Comparison of ENCODE assay signal across 10 mouse cellular contexts in the genomic region with DNA sequence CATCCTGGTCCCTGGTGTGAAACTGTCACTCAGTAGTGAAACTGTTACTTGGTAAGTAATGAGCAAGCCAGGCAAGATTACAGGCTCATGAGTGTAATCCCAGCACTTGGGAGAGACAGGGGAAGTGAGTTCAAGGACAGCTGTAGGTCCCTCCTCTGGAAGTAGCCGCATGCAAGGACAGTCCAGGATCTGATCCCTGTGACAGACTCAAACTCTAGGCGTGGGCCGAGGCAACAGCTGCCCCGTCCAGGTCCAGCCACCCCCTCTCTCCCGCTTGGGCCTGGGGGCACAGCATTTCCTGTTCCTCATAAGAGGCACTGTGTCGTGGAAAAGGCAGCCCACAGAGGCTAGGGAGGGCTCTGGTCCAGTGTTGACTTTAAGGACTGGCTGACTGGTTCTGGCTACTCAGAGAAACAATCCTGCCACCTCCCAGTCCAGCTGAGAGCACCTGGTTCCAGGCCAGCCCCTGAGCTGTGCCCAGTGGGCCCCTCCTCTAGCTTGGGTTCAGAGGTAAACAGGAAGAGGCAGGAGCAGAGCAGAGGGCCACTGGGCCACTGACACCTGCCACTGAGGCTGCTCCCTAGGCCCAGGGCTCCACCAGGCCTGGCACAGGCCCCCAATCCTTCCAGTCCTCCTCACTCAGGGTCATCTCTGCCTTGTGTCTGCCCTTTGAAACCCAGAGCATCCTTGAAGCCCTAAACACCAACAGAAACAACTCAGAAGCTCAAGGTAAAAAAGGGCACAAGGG. TPM values are rescaled to one million over a fixed set of nuclear protein-coding genes. Genes with fewer than 3 reads are reported as not detected.
A peak's percentile ranks its signal among the peaks of the same experiment; 100 is the strongest.
DNase-seq lines count a peak whose midpoint lies in the region; ATAC-seq and TF ChIP-seq lines count a peak whose summit lies in the region.
"Had no signal": no experiment of that assay in that cellular context is flagged by ENCODE, and none has a peak within 500 bp of the region (broad histone marks: within the 10 kb centered on the region; RNA-seq: fewer than 3 reads in every experiment).

No protein-coding gene starts in this region.

- no peaks in the 10 kb centered on the region for H3K4me1 ChIP-seq in limb, embryonic 13.5 days
- peaks cover 7% of the 10 kb centered on the region for H3K4me1 ChIP-seq in limb, embryonic 10.5 days

- H3K27me3 ChIP-seq in limb, embryonic 13.5 days = no peaks in the 10 kb centered on the region
- no peaks in the 10 kb centered on the region for H3K27me3 ChIP-seq in limb, embryonic 10.5 days (ENCODE audit: low read depth, poor library complexity, severe bottlenecking)
- no peaks in the 10 kb centered on the region for H3K27me3 ChIP-seq in C2C12 (ENCODE audit: control insufficient read depth, insufficient read depth, insufficient read length)

- H3ac ChIP-seq in C2C12 (ENCODE audit: control insufficient read depth, insufficient read length, low read depth) = peak overlapping the region; percentile 22

- H3K9me3 ChIP-seq in limb, embryonic 13.5 days = no peaks in the 10 kb centered on the region
- H3K9me3 ChIP-seq in limb, embryonic 10.5 days (replicated peaks) = no peaks in the 10 kb centered on the region

- peaks cover 54% of the 10 kb centered on the region for H3K36me3 ChIP-seq in limb, embryonic 13.5 days
- H3K36me3 ChIP-seq in limb, embryonic 10.5 days = peaks cover 62% of the 10 kb centered on the region
- H3K36me3 ChIP-seq in C2C12 (ENCODE audit: control insufficient read depth, insufficient read depth) = peaks cover 65% of the 10 kb centered on the region

- no peak for TF ChIP-seq CTCF in C2C12 (IDR thresholded peaks at IDR 0.05; ENCODE audit: control insufficient read depth, insufficient read depth, insufficient read length)

- H3K4me3 ChIP-seq in limb, embryonic 13.5 days = no peak overlapping the region
- no peak overlapping the region for H3K4me3 ChIP-seq in limb, embryonic 10.5 days
- no peak overlapping the region for H3K4me3 ChIP-seq in C2C12 (ENCODE audit: insufficient read depth, poor library complexity, severe bottlenecking)

- peak; percentile 58 to 87 for DNase-seq in adrenal gland, adult (ENCODE audit: inconsistent age in 2 of 2, low spot score in 1 of 2)
- DNase-seq in adrenal gland, adult 18-20 months (ENCODE audit: low spot score in 2 of 2) = no peak
- no peak for DNase-seq in limb, embryonic 10.5 days (ENCODE audit: low spot score)
- DNase-seq in urinary bladder, postnatal 14 days (ENCODE audit: low spot score) = no peak
- DNase-seq: cerebellum, adult 9-11 months; thymus, adult 18-20 months had no signal

- no peak overlapping the region for H3K27ac ChIP-seq in limb, embryonic 13.5 days
- no peak overlapping the region for H3K27ac ChIP-seq in limb, embryonic 10.5 days

- 69% methylated on average over 6 of the region's 6 CpGs for WGBS in limb, embryonic 13.5 days
- WGBS in limb, embryonic 10.5 days = 65% methylated on average over 6 of the region's 6 CpGs

- no peak for ATAC-seq in limb, embryonic 13.5 days (ENCODE audit: low FRiP score, low read depth)
- 0 out of 2 replicates have a peak, but pooled peaks have one; percentile 16 for ATAC-seq in granulocyte monocyte progenitor cell, adult 5-6 weeks (replicated peaks; ENCODE audit: poor library complexity, severe bottlenecking)
- no peak for ATAC-seq in cerebellum, adult (ENCODE audit: insufficient number of reproducible peaks, low FRiP score, low TSS enrichment)

- peaks cover 8% of the 10 kb centered on the region for H3K79me2 ChIP-seq in C2C12 (ENCODE audit: control insufficient read depth, insufficient read depth)

- H3K9ac ChIP-seq in limb, embryonic 13.5 days = 0 out of 2 replicates have a peak overlapping the region, but pooled peaks have one; percentile 39

- no peak overlapping the region for H3K4me2 ChIP-seq in limb, embryonic 13.5 days (replicated peaks)

- peaks cover 2% of the 10 kb centered on the region for H3K79me3 ChIP-seq in C2C12 (ENCODE audit: low read depth)

TF ChIP-seq in C2C12, 6 proteins besides CTCF, POLR2A, EP300 and RAD21:
- no peak for TF ChIP-seq CEBPB (IDR thresholded peaks at IDR 0.05; ENCODE audit: low read depth)
- no peak for TF ChIP-seq MAX (IDR thresholded peaks at IDR 0.05)
- no peak for TF ChIP-seq FOSL1 (IDR thresholded peaks at IDR 0.05; ENCODE audit: insufficient read depth, low read length, poor library complexity, severe bottlenecking)
- TF ChIP-seq MYOG (IDR thresholded peaks at IDR 0.05; ENCODE audit: control insufficient read depth, extremely low read depth, insufficient read length) = no peak
- TF ChIP-seq MYOD1 (IDR thresholded peaks at IDR 0.05; ENCODE audit: control insufficient read depth, insufficient read length, low read depth) = no peak
- TF ChIP-seq USF1 (IDR thresholded peaks at IDR 0.05; ENCODE audit: low read depth) = no peak

RNA-seq across cellular contexts. Expression of gene Poldip3, which starts 6.7 kb away (rescaled TPM):
- total RNA-seq in adrenal gland, adult 18-20 months (2021) = 100 to 1,000 TPM in 1 of 2 experiments, 10 to 100 TPM in 1; 86.0 to 105 TPM
- polyA plus RNA-seq in limb, embryonic 13.5 days (2015; fragmentation: Nextera tagmentation; extraction: Ambion mirVana) = 158 and 165 TPM in 2 replicates
- 183 and 193 TPM in 2 replicates for polyA plus RNA-seq in limb, embryonic 10.5 days (2016; fragmentation: Nextera tagmentation; extraction: Ambion mirVana)
- 108 TPM for polyA plus RNA-seq in C2C12 (2012; fragmentation: generic; extraction: Trizol)
- total RNA-seq in granulocyte monocyte progenitor cell, adult 5-6 weeks (2014; fragmentation: Nextera tagmentation) = 56.1 and 72.5 TPM in 2 replicates
- total RNA-seq in granulocyte monocyte progenitor cell, adult 5-6 weeks (2017) = 78.7 and 81.9 TPM in 2 replicates

RNA-seq across cellular contexts. Expression of gene Cyb5r3, which starts 16.5 kb away (rescaled TPM):
- total RNA-seq in adrenal gland, adult 18-20 months (2021) = 100 to 1,000 TPM; 248 to 351 TPM
- polyA plus RNA-seq in limb, embryonic 13.5 days (2015; fragmentation: Nextera tagmentation; extraction: Ambion mirVana) = 108 and 110 TPM in 2 replicates
- 163 and 174 TPM in 2 replicates for polyA plus RNA-seq in limb, embryonic 10.5 days (2016; fragmentation: Nextera tagmentation; extraction: Ambion mirVana)
- 402 TPM for polyA plus RNA-seq in C2C12 (2012; fragmentation: generic; extraction: Trizol)
- total RNA-seq in granulocyte monocyte progenitor cell, adult 5-6 weeks (2014; fragmentation: Nextera tagmentation) = 48.7 and 61.3 TPM in 2 replicates
- total RNA-seq in granulocyte monocyte progenitor cell, adult 5-6 weeks (2017) = 22.4 and 27.8 TPM in 2 replicates

RNA-seq across cellular contexts. Expression of gene Rrp7a, which starts 33.2 kb away (rescaled TPM):
- total RNA-seq in adrenal gland, adult 18-20 months (2021) = 100 to 1,000 TPM; 111 to 113 TPM
- 59.4 and 63.9 TPM in 2 replicates for polyA plus RNA-seq in limb, embryonic 13.5 days (2015; fragmentation: Nextera tagmentation; extraction: Ambion mirVana)
- 66.9 and 76.5 TPM in 2 replicates for polyA plus RNA-seq in limb, embryonic 10.5 days (2016; fragmentation: Nextera tagmentation; extraction: Ambion mirVana)
- 171 TPM for polyA plus RNA-seq in C2C12 (2012; fragmentation: generic; extraction: Trizol)
- total RNA-seq in granulocyte monocyte progenitor cell, adult 5-6 weeks (2014; fragmentation: Nextera tagmentation) = 26.9 and 35.9 TPM in 2 replicates
- 50.0 and 88.6 TPM in 2 replicates for total RNA-seq in granulocyte monocyte progenitor cell, adult 5-6 weeks (2017)

Comparison
In these comparisons a context has a peak if more than half of its experiments do, and no peak if none do; other contexts are left out.
1. DNase-seq: peak in adrenal gland, adult (2 of 2); none in adrenal gland, adult 18-20 months (0 of 2), limb, embryonic 10.5 days (single experiment) and urinary bladder, postnatal 14 days (single experiment).